Mouse (Mus musculus): ENCODE measurements around the gene Jakmip3. TPM values are rescaled to one million over a fixed set of nuclear protein-coding genes. Genes with fewer than 3 reads are reported as not detected.

Jakmip3 gene
- total RNA-seq (2021): under 1 TPM in 1 of 2 experiments, not detected in 1; 0.27 TPM

- peak; percentile 6 for DNase-seq
These were observed at the start of gene Jakmip3 for GRCm38 (mm10) chr7:138940612-138941461. TSS of gene Jakmip3 (plus strand) at chr7:138940730.

- DNase-seq: no peak
These were observed 42.4 kb upstream of the Jakmip3 start for GRCm38 (mm10) chr7:138898122-138898521.

- no peak for DNase-seq
These were observed 41.8 kb upstream of the Jakmip3 start for GRCm38 (mm10) chr7:138898743-138899142.

- no peak for DNase-seq
These were observed 36.6 kb upstream of the Jakmip3 start for GRCm38 (mm10) chr7:138903886-138904435.

GRCm38 (mm10) chr7:138906441-138906840 lies 34.1 kb upstream of the Jakmip3 start:
- DNase-seq: no peak

GRCm38 (mm10) chr7:138907043-138907442 lies 33.5 kb upstream of the Jakmip3 start:
- peak; percentile 43 for DNase-seq

- no peak for DNase-seq
These were observed 32.6 kb upstream of the Jakmip3 start for GRCm38 (mm10) chr7:138907976-138908375.

GRCm38 (mm10) chr7:138908768-138909276 lies 31.7 kb upstream of the Jakmip3 start:
- no peak for DNase-seq

GRCm38 (mm10) chr7:138909277-138910192 lies 31.0 kb upstream of the Jakmip3 start, which contains the start of gene Bnip3:
TSS of gene Bnip3 (minus strand) at chr7:138909519.
- peak; percentile 89 for DNase-seq

GRCm38 (mm10) chr7:138910193-138910562 lies 30.4 kb upstream of the Jakmip3 start:
- no peak for DNase-seq

- no peak for DNase-seq
These were observed 26.9 kb upstream of the Jakmip3 start for GRCm38 (mm10) chr7:138913616-138914015.

- DNase-seq: peak; percentile 79
These were observed 21.2 kb upstream of the Jakmip3 start for GRCm38 (mm10) chr7:138919156-138919944.

- no peak for DNase-seq
These were observed 18.9 kb upstream of the Jakmip3 start for GRCm38 (mm10) chr7:138921611-138922010.

GRCm38 (mm10) chr7:138923756-138924425 lies 16.6 kb upstream of the Jakmip3 start:
- DNase-seq: peak; percentile 39

- no peak for DNase-seq
These were observed 12.1 kb upstream of the Jakmip3 start for GRCm38 (mm10) chr7:138928456-138928855.

GRCm38 (mm10) chr7:138934523-138934922 lies 6.0 kb upstream of the Jakmip3 start:
- DNase-seq: no peak

GRCm38 (mm10) chr7:138938991-138939390 lies 1.5 kb upstream of the Jakmip3 start:
- no peak for DNase-seq

- DNase-seq: peak; percentile 10
These were observed 296 bp upstream of the Jakmip3 start for GRCm38 (mm10) chr7:138940256-138940611.

- no peak for DNase-seq
These were observed 1.0 kb downstream of the Jakmip3 start for GRCm38 (mm10) chr7:138941571-138941970.

- no peak for DNase-seq
These were observed 1.8 kb downstream of the Jakmip3 start for GRCm38 (mm10) chr7:138942301-138942700.

GRCm38 (mm10) chr7:138945668-138946067 lies 5.1 kb downstream of the Jakmip3 start:
- DNase-seq: no peak

Measured in heart, postnatal 4 days (tissue).